Mouse (Mus musculus) liver, adult 2 months (tissue): ENCODE results near the gene Unc13d.

ENCODE experiments used
- CTCF ChIP-seq: fragments of 200-500 bp; IDR thresholded peaks from 2 replicates; pipeline ENCODE4 v1.5.1; 2011; ENCODE audit warnings: low read depth, low read length, control low read depth
- POLR2A ChIP-seq: fragments of 200-500 bp; IDR thresholded peaks from 2 replicates; pipeline ENCODE4 v1.6.1; 2011; ENCODE audit warnings: low read length, control low read depth; ENCODE audit not compliant: insufficient read depth; ENCODE audit errors: extremely low read depth

DNA sequence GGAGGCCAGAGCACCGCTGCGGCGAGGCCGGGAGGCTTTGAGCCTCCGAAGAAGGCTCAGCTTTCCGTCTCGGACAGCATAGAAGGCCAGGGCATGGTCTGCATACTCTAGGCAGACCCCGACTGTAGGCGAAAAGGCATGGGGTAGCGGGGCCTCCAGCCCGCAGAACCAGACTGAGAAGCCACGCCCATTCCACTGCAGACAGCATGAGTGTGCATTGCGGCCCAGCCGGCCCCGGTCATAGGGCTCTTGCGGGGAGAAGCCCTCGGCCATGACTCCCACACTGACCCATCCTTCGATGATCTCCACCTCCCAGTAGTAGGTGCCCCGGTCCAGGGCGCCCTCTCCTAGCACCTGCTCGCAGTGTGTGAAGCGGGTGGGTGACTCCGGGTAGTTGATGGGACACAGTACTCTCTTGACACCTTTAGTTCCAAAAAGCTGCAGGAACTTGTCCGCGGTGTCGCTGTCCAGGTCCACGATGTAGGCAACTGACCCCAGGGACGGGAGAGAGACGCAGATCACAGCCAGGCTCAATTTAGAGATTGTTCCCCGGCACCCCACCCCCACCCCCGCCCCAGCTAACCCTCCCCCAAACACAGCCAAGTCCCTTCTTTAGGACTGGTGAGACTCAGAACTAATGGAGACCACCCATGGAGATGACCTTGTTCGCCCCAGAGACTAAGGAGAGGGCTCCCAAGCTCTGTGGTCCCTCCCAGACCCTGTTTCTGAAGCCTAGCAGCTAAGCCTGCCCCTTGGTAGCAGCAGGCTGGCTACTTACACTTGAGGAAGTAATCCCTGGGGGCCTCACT lies 28.6 kb upstream of the Unc13d start:
- no peak for TF ChIP-seq CTCF
- TF ChIP-seq POLR2A: no peak
